Mouse (Mus musculus) liver, postnatal 0 days (tissue): ENCODE results near the gene Mpg. TPM values are rescaled to one million over a fixed set of nuclear protein-coding genes. Genes with fewer than 3 reads are reported as not detected.

ENCODE experiments used
- ATAC-seq: fragments of 200-750 bp; cut with Nextera tagmentation; 2 replicates; pipeline ENCODE4 v1.8.0; 2017; ENCODE audit warnings: mild to moderate bottlenecking, moderate library complexity
- DNase-seq: peaks from one replicate; pipeline ENCODE4 v3.0.0-alpha.2; 2016
- H3K27ac ChIP-seq: fragments of 300-500 bp; sonication (generic); 2 replicates; pipeline ENCODE4 v1.5.1; 2014; ENCODE audit warnings: antibody characterized with exemption, moderate library complexity, mild to moderate bottlenecking, low read depth
- H3K27me3 ChIP-seq: fragments of 300-500 bp; sonication (generic); 2 replicates; pipeline ENCODE4 v1.6.1; 2014; ENCODE audit warnings: low read length, control low read depth, mixed read lengths; ENCODE audit not compliant: insufficient read depth
- H3K36me3 ChIP-seq: fragments of 300-500 bp; sonication (generic); replicated peaks from 2 replicates; pipeline ENCODE4 v1.6.1; 2014; ENCODE audit warnings: mild to moderate bottlenecking, control low read depth, low read length, moderate library complexity, mixed read lengths; ENCODE audit not compliant: insufficient read depth
- H3K4me1 ChIP-seq: fragments of 300-500 bp; sonication (generic); 2 replicates; pipeline ENCODE4 v1.6.1; 2014; ENCODE audit warnings: antibody characterized with exemption, mild to moderate bottlenecking, control low read depth; ENCODE audit not compliant: insufficient read depth
- H3K4me2 ChIP-seq: fragments of 300-500 bp; sonication (generic); 2 replicates; pipeline ENCODE4 v1.6.1; 2014; ENCODE audit warnings: low read depth, mild to moderate bottlenecking, low read length, moderate library complexity, mixed read lengths
- H3K4me3 ChIP-seq: fragments of 300-500 bp; sonication (generic); 2 replicates; pipeline ENCODE4 v1.5.1; 2014; ENCODE audit warnings: low read depth, low read length
- H3K9ac ChIP-seq: fragments of 300-500 bp; sonication (generic); replicated peaks from 2 replicates; pipeline ENCODE4 v1.6.1; 2014; ENCODE audit warnings: mild to moderate bottlenecking, moderate library complexity
- H3K9me3 ChIP-seq: fragments of 300-500 bp; sonication (generic); 2 replicates; pipeline ENCODE4 v1.6.1; 2016; ENCODE audit warnings: mild to moderate bottlenecking, control low read depth, low read length, mixed read lengths
- CTCF ChIP-seq: sonication (generic); IDR thresholded peaks from 2 replicates; pipeline ENCODE4 v1.5.1; 2016; ENCODE audit warnings: antibody characterized with exemption, low read depth
- EP300 ChIP-seq: IDR thresholded peaks from 2 replicates; pipeline ENCODE4 v1.6.1; 2016; ENCODE audit warnings: antibody characterized with exemption, low read depth, mild to moderate bottlenecking
- WGBS: fragments of 180-500 bp; shearing (Covaris S2); extraction: QIAGEN DNeasy Blood & Tissue Kit; methylation state at CpG from one replicate; pipeline ENCODE4 v1.1.7; 2014; ENCODE audit not compliant: insufficient replicate concordance; 5-methylcytosine and 5-hydroxymethylcytosine counted together
- polyA plus RNA-seq: library from polyadenylated mRNA; unstranded; fragments of >200 nt; fragmentation: Nextera tagmentation; extraction: Ambion mirVana; gene quantifications from 2 replicates; pipeline ENCODE4 v1.2.1, GENCODE M21; 2015

Gene Mpg
- polyA plus RNA-seq, 1 experiment from 2014 or later: 13.5 TPM

DNA sequence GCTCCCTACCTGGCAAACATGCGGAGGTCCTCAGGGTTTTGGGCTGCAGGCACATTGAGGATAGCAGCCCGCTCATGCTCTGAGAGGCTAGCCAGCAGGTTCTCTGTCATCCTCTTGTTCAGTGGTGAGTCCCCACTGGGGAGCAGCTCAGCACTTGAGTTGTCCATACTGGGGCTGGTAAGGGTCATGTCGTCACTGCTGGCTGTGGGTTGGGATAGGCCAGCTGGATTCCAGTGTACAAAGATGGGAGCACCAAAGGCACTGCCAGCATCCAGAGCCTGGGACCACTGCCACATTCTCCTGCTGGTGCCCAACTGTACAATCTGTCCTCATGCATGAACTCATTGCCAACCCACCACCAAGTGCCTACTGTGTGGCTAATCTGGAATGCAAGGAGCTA lies 7.6 kb downstream of the Mpg start:
- Histone ChIP-seq H3K36me3 (peaks cover 86% of the 10 kb centered on the region), H3K27me3 (no peaks in the 10 kb centered on the region), H3K9me3 (no peaks in the 10 kb centered on the region), H3K4me2 (no peak overlapping the region), H3K4me3 (no peak overlapping the region), H3K4me1 (no peaks in the 10 kb centered on the region), H3K9ac (no peak overlapping the region), H3K27ac (no peak overlapping the region)
- WGBS: 91% methylated on average over 3 of the region's 3 CpGs
- ATAC-seq (no peak), DNase-seq (no peak)
- TF ChIP-seq CTCF (no peak), EP300 (no peak)

DNA sequence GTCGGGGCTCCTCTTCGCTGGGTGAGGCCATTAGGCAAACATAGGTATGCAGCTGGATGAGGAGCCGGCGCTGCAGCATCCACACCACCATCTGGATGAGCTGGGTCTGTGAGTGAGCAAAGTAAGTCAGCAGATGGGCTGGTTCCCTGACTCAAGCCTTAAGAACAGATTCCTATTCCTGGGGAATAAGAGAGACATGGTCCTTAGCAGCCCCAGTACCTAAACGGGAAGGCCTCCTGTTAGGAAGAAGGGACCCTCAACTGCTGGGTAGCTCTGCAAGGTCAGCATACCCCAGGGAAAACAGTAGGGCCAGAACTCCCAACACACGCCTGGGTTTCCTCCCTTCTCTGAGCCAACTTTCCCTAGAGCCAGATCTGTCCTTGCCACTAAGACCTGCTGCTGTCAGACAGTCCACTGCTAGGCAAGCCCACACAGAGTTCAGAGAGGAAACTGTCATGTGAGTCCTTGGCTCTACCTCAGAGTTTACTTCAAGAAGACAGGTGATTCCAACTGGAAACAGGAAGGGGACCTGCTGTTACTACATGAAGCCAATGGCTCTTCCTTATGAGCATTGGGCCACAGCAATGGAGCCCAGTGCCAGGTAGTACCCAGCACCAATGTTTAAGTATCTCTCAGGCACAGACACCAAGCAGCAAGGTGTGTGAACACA lies 8.6 kb downstream of the Mpg start:
- H3K36me3 ChIP-seq: peaks cover 81% of the 10 kb centered on the region
- WGBS: 85% methylated on average over 6 of the region's 6 CpGs
- DNase-seq: no peak
- no peak for ATAC-seq
- H3K27me3 ChIP-seq: no peaks in the 10 kb centered on the region
- H3K9me3 ChIP-seq: no peaks in the 10 kb centered on the region
- no peak overlapping the region for H3K27ac ChIP-seq
- no peaks in the 10 kb centered on the region for H3K4me1 ChIP-seq
- no peak overlapping the region for H3K4me3 ChIP-seq
- TF ChIP-seq CTCF: no peak
- TF ChIP-seq EP300: no peak
- H3K4me2 ChIP-seq: no peak overlapping the region
- no peak overlapping the region for H3K9ac ChIP-seq

DNA sequence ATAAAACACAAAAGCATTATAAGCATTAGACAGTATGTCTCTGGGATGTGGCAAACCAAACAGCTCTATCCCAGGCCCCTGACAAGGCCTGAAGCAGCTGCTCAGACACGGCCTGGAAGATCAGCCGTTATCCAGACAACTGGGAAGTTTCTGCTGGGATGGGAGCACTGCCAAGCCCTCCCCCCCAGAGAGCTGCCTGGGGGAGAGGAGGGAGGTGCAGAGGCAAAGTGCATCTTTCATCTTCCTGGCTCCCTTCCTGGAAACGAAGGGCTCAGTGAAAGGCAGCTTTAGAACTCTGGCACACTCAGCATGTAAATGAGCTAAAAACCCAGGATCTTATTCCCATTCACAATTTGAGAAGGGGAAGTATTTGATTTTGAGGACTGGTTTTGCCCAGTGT lies 9.3 kb downstream of the Mpg start:
- Histone ChIP-seq H3K27ac (no peak overlapping the region), H3K9ac (no peak overlapping the region), H3K36me3 (peaks cover 80% of the 10 kb centered on the region), H3K4me3 (no peak overlapping the region), H3K4me1 (no peaks in the 10 kb centered on the region), H3K9me3 (no peaks in the 10 kb centered on the region), H3K27me3 (no peaks in the 10 kb centered on the region), H3K4me2 (no peak overlapping the region)
- TF ChIP-seq EP300 (no peak), CTCF (no peak)
- WGBS: 59% methylated on average over 3 of the region's 3 CpGs
- DNase-seq (no peak), ATAC-seq (no peak)

DNA sequence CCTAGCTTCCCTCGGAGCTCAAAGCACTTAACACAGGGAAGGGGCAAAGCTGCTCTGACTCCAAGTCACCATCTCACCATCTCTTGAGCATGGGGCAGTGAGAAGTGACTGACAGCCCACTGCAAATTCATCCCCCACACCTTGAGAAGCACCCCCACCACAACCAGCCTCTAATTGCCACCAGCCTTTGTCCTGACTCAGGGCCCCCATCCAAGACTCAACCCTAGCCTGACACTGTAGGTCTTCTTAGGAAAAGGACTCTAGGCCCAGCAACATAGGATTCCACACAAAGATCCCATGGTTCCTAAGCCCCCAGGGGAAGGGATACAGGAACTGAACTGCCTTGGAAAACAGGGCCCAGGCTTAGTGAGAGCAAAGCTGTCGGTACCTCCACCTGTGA lies 9.8 kb downstream of the Mpg start:
- H3K9me3 ChIP-seq: no peaks in the 10 kb centered on the region
- DNase-seq (no peak), ATAC-seq (no peak)
- no peaks in the 10 kb centered on the region for H3K4me1 ChIP-seq
- WGBS: 86% methylated on average over 2 of the region's 2 CpGs
- no peak overlapping the region for H3K9ac ChIP-seq
- H3K27me3 ChIP-seq: no peaks in the 10 kb centered on the region
- no peak overlapping the region for H3K4me2 ChIP-seq
- peaks cover 82% of the 10 kb centered on the region for H3K36me3 ChIP-seq
- TF ChIP-seq CTCF (no peak), EP300 (no peak)
- H3K27ac ChIP-seq: no peak overlapping the region
- no peak overlapping the region for H3K4me3 ChIP-seq

DNA sequence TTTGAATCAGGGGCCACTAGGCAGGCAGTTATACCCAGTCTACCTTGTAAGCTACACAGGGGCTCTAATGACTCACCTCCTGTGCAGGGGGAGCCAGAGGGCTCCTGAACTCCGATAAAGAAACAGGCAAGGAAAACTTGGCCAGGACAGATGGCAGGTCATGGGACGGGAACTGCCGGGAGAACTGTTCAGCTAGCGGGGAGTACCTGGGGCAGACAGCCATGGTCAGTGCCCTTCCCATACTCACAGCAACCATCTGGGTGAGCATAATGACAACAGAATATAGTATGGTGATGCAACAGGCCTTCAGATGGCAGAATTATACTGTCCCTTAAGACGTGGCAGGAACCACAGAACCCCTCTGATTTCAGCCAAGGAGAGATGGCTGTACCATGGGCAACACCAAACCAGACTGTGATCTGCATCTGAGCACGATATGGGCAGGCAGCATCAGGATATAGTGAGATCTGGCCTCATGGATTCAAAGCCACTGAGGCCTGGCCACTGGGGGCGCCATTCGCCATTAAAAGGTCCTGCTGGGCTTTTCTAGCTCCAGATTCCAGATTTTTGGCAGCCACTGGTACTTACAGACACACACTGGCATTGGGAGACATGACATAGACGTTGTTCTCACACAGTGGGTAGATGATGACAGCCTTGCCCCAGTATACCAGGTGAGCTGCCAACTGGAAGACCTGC lies 10.6 kb downstream of the Mpg start:
- no peaks in the 10 kb centered on the region for H3K9me3 ChIP-seq
- no peak overlapping the region for H3K27ac ChIP-seq
- no peak overlapping the region for H3K9ac ChIP-seq
- peak; percentile 75 for DNase-seq
- H3K27me3 ChIP-seq: no peaks in the 10 kb centered on the region
- WGBS: 68% methylated on average over 9 of the region's 9 CpGs
- peaks cover 4% of the 10 kb centered on the region; the same call in 1 of the 2 replicates for H3K4me1 ChIP-seq
- 0 out of 2 replicates have a peak, but pooled peaks have one; percentile 20 for ATAC-seq
- peak; percentile 83 for TF ChIP-seq CTCF
- no peak for TF ChIP-seq EP300
- H3K36me3 ChIP-seq: peaks cover 82% of the 10 kb centered on the region
- H3K4me3 ChIP-seq: no peak overlapping the region
- H3K4me2 ChIP-seq: no peak overlapping the region

DNA sequence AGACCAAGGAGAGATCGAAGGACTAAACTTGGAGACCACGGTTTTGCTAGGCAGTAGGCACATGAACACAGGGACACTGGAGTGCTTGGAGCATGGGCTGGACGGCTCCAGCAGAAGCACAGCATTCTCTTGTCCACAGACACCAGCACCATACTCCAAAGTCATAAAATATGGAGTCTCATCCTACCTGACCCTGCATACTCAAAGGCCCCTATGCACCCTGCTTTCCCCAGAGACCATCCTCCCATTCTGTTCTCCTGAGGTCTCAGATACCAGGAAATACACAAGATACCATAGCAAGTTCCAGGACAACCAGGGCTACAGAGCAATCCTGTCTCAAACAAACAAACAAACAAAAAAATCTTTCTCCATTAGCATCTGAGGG lies 11.1 kb downstream of the Mpg start:
- no peaks in the 10 kb centered on the region for H3K27me3 ChIP-seq
- H3K36me3 ChIP-seq: peaks cover 81% of the 10 kb centered on the region
- TF ChIP-seq CTCF: no peak
- no peak for TF ChIP-seq EP300
- H3K9me3 ChIP-seq: no peaks in the 10 kb centered on the region
- H3K27ac ChIP-seq: peak overlapping the region; percentile 13; the same call in 1 of the 2 replicates
- DNase-seq: no peak
- peaks cover 8% of the 10 kb centered on the region for H3K4me1 ChIP-seq
- no peak overlapping the region for H3K4me3 ChIP-seq
- no peak for ATAC-seq
- H3K4me2 ChIP-seq: no peak overlapping the region
- WGBS: 84% methylated on average over 3 of the region's 3 CpGs
- H3K9ac ChIP-seq: no peak overlapping the region
